Mouse (Mus musculus): ENCODE measurements around the gene Cmip. TPM values are rescaled to one million over a fixed set of nuclear protein-coding genes. Genes with fewer than 3 reads are reported as not detected.

Cmip gene
- 100 to 1,000 TPM; 113 to 116 TPM for total RNA-seq (2023)

GRCm38 (mm10) chr8:117257029-117257820 lies at the start of gene Cmip:
TSS of gene Cmip (plus strand) at chr8:117257064.

GRCm38 (mm10) chr8:117498179-117498914 lies 241.5 kb downstream of the Cmip start, which contains the start of gene Plcg2:
TSS of gene Plcg2 (plus strand) at chr8:117498291.

Other genes starting within 250 kb of the Cmip start
- gene Pkd1l2, start 174.6 kb upstream of the Cmip start, total RNA-seq (2023) = not detected
- gene Bco1, start 161.2 kb upstream of the Cmip start, total RNA-seq (2023) = not detected
- 10 to 100 TPM; 10.1 to 11.3 TPM for gene Gan, start 98.9 kb upstream of the Cmip start, total RNA-seq (2023)
- gene Plcg2, start 241.2 kb downstream of the Cmip start, total RNA-seq (2023) = 100 to 1,000 TPM; 291 to 303 TPM